Mouse (Mus musculus) cortical plate, adult 2 months (tissue): ENCODE data around the gene Cd44.

ENCODE experiments used
- CTCF ChIP-seq: fragments of 200-500 bp; IDR thresholded peaks from 2 replicates; pipeline ENCODE4 v1.5.1; 2011; ENCODE audit warnings: mild to moderate bottlenecking, control low read depth, low read length; ENCODE audit not compliant: insufficient read depth; ENCODE audit errors: extremely low read depth
- POLR2A ChIP-seq: fragments of 200-500 bp; IDR thresholded peaks from 2 replicates; pipeline ENCODE4 v1.6.1; 2011; ENCODE audit warnings: mild to moderate bottlenecking, low read length, control low read depth; ENCODE audit not compliant: insufficient read depth; ENCODE audit errors: extremely low read depth

- TF ChIP-seq CTCF, result no peak
- no peak for TF ChIP-seq POLR2A
Observed at GRCm38 (mm10) chr2:102942782-102943080, 41.3 kb upstream of the Cd44 start.
